Mouse (Mus musculus) central nervous system, embryonic 14 days (tissue): Measurements from ENCODE around the gene Slc34a3. TPM values are rescaled to one million over a fixed set of nuclear protein-coding genes. Genes with fewer than 3 reads are reported as not detected.

Source experiments
- polyA plus RNA-seq: library from polyadenylated mRNA; depleted of rRNA; stranded (reverse); fragments of >200 nt; gene quantifications from 2 replicates; pipeline ENCODE4 v1.2.3, GENCODE M21; 2012; rRNA removed

The Slc34a3 gene
- polyA plus RNA-seq, result not detected in 2 replicates

DNA sequence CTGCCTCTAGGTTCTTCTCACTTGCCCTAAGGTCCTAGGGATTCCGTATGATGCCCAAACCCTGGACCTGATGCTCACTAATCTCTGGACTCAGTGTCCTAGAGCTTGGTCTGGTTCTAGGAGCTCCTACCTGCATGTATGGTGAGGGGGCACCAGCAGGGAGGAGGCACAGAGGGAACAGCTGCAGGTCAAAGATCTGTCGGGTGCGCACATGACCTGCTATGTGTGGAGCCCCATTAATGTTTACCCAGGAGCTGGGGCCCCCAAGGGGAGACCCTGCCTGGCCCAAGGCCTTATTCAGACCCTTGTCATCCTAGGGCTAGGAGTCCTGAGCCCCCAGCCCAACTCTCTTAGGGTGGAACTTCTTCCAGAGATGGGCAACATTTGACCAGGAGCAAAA lies at the start of gene Slc34a3:
Slc34a3 (minus strand) TSS at position 315 of the 400 bp plus-strand sequence.

DNA sequence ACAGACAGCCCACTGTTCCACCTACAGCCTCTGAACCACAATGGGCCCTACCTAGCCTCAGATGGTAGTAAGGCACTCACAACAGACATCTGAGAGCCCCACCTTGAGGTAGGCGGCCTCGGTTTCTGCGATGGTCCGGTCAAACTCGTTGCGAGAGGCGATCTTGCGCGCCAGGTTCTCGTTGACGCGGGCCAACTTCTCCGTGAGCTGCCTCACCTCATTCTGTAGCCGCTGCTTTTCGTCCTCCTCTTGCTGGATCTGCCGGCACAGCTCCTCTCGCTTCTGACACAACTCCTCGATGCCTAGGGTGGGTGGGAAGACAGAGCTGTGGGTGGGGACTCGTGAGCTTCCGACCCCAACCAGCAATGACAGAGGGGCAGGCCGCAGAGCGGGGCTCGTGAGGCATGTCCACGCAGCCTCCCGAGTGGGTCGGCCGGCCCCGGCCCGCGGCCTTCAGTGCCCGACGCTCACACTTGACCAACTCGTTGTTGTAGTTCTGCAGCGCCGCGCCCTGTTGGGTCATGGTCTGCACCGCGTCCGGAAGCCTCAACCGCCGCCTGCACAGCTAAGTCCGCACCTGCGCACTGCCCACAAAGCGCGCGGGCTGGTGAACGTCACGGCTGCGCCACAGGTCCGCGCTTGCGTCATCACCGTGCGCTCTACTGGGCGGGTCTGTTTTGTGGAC lies 37.8 kb upstream of the Slc34a3 start, which contains the start of the genes Ssna1 and Anapc2:
Ssna1 (minus strand) TSS at position 612 of the 685 bp plus-strand sequence.
Anapc2 (plus strand) TSS at position 652 of the 685 bp plus-strand sequence.

DNA sequence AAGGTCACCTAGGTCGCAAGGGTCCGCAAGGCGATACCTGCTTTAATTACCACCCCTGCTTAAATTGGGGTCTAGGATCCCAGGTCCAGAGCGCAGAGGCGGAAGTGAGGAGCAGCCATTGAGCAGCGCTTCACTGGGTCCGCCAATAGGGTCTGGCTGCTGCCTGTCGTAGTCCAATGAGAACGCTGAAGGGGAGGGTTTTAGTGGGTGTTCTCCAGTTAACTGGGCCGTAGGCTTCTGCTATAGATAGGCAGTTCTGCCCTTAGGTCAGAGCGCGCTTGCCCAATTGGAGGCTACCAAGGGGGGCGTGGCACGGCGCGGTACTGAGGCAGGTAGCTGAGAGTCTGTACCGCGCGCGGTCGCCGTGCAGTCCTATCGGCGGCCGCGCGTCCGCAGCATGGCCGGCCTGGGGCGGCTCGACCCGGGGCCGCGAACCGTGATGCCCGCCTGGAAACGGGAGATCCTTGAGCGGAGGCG lies 28.2 kb upstream of the Slc34a3 start, which contains the start of gene Tprn:
Tprn (plus strand) TSS at position 328 of the 477 bp plus-strand sequence.

DNA sequence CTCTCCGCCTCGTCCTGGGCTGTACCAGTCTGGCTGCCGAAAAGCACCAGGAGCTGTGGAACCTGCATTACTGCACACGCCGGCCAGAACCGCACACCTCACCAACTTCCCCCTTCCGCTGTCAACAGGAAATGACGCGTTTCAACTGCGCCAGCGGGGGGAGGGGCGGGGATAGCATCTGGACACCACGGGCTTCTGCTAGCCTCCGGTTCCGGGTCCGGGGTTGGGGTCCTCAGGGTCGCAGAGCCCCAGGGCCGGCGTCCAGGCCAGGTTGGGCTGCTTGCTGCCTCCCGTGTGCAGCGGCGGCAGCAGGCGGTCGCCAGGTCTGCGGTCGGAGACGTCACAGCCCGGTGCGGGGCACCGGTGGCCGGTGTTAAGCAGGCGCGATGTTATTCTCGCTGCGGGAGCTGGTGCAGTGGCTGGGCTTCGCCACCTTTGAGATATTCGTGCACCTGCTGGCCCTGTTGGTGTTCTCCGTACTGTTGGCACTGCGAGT lies 21.2 kb upstream of the Slc34a3 start, which contains the start of gene Tmem203:
Tmem203 (plus strand) TSS at position 156 of the 496 bp plus-strand sequence.

DNA sequence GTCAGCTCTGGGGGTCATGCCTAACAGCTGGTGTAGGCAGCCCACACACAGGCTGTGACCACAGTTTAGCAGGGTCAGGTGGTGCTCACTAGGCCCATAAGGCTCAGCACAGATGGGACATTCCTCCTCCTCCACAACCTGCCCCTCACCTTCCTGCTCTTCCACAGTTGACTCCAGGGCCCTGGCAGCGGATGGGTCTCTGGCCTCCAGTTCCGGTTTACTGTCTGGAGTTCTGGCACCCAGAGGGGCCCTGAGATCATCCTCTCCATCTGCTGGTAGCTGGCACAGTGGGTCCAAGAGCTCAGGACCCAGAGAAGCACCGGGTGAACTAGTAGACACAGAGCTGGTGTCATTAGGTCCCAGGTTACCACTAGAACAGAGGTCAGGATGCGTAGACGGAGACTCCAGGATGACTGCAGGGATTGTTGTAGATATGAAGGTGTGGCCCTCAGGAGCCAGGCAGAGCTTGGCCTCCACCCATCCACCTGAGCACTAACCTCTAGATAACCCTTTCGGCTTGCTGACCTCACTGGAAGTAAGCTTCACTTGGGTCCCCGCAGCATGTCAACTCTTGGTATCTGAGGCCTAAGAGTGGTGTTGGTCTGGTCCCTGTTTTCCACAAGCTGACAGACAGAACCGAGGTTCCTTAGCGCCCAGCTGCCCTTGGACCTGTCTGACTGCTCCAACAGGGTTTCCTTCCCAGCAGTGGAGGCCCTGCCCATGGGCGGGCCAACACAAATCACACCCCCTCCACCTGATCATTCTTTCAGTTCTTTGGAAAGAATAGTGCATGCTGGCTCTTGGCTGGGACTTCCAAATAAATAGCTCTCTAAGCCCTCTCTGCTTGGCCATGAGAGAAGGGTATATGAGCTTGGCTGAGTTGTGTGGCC lies 12.3 kb upstream of the Slc34a3 start, which contains the start of gene AL732309.1:
AL732309.1 (minus strand) TSS at position 681 of the 890 bp plus-strand sequence.

DNA sequence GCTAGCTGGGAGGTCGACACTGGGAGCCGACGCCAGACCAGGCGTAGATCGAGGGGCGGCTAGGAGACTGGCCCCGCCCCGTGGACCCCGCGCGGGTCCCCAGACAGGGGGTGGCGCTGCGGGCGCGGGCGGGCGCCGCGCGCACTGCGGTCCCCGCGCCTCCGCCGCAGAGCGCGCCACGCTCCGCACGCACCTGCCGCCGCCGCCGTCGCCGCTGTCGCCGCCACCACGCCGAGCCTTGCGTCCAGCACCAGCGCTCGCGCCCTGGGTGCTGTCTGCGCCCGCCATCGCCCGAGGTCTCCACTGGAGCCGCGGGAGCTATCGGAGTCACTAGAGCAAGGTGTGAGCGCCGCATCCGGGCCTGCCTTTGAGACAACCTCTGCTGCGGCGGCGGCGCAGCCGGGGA lies 7.9 kb upstream of the Slc34a3 start, which contains the start of the genes Rnf208 and Cysrt1:
Rnf208 (plus strand) TSS at position 155 of the 406 bp plus-strand sequence.
Cysrt1 (minus strand) TSS at position 352 of the 406 bp plus-strand sequence.

DNA sequence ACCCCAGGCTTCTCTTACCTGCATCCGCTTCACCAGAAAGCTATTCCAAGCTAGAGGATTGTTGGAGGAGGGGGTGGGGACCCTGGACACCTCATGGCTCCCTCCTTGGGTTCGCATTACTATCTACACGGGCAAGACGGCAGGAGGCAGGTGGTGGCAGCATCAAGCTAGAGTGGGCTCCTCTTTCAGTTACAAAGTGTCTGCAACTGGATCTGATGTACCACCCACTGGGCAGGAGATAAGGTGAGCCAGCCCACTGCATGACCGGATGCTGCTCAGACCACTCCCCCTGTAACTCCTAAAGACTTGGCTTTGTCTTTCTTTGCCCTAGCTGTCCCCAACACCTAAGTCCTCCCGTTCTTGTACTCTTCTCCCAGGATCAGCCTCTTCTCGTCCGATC lies 2.5 kb upstream of the Slc34a3 start, which contains the start of gene Rnf224:
Rnf224 (minus strand) TSS at position 174 of the 400 bp plus-strand sequence.

DNA sequence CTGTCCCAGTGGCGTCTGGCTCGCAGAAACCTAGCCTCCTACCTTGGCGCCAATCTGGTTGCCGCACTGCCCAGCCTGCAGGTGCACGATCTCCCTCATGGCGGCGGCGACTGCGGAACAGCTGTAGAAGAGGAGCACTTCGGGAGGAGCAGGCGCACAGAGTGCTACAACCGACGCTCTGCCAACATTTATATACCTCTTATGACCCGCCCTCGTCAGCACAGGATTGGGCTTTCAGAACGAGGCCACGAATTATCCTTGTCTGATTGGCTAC lies 9.7 kb downstream of the Slc34a3 start, which contains the start of gene Tubb4b:
Tubb4b (minus strand) TSS at position 211 of the 274 bp plus-strand sequence.

DNA sequence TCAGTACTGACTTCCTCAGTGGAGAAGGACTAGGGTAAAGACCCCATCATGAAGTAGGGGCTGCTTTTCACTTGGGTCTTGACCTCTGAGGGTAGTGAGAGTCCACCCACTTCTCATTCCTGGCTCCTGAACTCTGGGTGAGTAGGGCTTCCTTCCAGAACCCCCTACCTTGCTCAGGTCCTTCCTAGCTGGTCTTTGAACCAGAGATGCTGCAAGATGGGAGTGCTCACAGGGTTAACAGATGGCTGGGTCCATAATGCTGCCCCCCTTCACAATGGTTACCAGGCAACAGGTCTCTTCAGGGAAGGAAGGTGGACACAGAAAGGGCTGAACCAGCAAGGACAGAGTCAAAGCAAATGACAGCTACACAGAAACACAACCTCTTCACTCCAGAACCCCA lies 15.7 kb downstream of the Slc34a3 start, which contains the start of gene Fam166a:
Fam166a (plus strand) TSS at position 301 of the 400 bp plus-strand sequence.

DNA sequence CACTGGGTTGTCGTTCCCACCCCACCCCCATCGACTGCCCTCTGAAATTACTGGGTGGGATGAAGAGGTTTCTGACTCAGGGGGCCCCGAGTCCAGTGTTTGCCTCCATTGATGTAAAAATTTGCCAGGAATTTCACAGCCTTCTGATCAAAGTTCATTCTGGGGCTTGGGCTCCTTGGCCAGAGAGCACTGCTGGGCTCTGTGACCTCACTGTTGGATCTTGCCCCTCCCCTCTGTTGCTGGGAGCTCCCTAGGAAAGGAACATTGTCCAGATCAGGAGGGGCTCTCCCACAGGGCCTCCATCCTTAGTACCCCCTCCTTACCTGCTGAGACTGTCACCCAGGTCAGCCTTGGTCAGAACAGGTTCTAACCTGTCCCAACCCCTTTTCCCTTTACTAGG lies 19.7 kb downstream of the Slc34a3 start, which contains the start of gene Stpg3:
Stpg3 (minus strand) TSS at position 194 of the 400 bp plus-strand sequence.

DNA sequence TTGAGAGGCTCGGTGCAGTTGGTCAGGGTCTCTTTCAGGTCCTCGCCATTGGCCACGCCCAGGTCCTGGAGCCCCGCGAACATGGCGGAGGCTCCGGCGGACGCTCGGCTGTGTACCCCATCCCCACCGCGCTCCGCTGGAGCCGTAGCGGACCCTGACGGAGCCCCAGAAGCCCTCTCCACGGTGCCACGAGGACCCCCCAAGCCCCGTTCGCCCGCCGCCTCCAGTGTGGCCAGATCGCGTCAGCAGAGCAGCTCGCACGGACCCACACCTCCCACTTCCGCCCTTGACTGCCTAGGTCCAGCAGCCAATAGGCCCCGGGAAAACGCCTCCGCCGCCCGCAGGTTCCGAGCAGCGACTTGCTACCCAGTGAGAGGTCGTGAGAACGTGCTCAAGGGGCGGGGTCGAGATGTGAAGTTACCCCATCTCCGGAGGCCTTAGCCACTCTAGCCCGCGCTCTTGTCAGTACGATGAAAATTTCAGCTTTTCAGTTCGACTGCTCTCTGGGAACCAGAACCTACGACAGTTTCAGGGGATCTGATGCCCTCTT lies 23.0 kb downstream of the Slc34a3 start, which contains the start of gene Nelfb:
Nelfb (minus strand) TSS at position 369 of the 550 bp plus-strand sequence.

DNA sequence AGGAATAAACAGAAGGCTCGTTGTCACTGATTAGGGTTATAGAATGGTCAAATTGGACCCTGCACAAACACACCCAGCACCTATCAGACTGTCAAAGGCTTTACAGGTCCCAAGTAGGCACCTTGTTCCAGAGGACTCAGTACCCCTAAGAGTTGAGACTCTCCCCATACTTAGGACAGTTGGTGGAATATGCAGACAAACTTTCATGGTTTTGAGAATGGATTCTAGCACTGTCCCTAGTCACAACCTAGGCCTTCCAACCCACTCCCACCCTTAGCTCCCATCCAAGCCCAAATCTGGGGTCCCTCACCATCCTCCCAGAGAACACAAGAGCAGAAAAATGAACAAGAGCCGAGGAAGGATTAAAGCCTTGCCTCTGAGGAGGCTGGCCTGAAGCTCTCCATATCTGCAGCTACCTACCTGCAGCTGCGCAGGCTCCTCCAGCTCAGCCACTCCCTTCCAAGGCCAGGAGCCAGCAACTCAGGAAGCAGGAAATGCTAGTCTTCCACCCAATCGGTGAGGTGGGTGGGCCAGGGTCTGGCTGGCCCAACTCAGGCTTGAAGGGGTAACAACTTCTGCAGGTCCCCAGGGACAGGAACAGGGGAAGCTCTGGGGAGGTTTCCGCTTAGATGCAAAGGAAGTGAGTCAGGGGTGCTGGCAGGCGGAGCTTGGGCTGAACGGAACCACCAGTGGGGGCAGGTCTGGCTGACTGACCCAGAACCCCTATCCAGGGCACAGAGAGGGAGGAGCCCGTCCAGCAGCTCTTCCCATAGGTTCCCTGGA lies 37.8 kb downstream of the Slc34a3 start, which contains the start of gene Tor4a:
Tor4a (minus strand) TSS at position 715 of the 783 bp plus-strand sequence.

DNA sequence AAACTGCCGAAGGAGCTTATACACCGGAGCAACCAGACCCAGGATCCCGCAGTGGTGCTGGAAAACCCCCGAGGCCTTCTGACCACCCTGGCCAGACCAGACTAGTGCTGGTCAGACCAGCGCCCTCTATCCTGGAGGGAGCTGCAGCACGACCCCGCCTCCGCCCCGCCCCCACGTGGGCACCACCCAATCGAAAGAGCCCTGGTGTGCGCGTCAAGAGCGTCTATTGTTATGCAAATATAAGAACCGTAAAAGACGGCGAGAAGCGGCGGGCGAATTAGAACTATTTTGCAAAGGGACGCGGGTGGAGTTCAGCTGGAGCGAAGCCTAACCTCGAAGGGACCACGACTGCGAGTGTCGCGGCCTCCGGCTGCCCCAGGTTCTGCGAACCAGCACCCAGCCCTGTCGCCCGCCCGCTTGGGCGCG lies 53.7 kb downstream of the Slc34a3 start, which contains the start of gene Nrarp:
Nrarp (plus strand) TSS at position 281 of the 426 bp plus-strand sequence.

Other genes starting within 250 kb of the Slc34a3 start
- 192 and 216 TPM in 2 replicates for gene Nsmf, start 180.0 kb downstream of the Slc34a3 start, polyA plus RNA-seq
- gene Entpd8, start 154.1 kb downstream of the Slc34a3 start, polyA plus RNA-seq, result 0.07 TPM in 1 of 2 replicates, not detected in the other
- gene Noxa1, start 139.2 kb downstream of the Slc34a3 start, polyA plus RNA-seq, result 0.24 TPM in 1 of 2 replicates, not detected in the other
- gene Nrarp, start 53.6 kb downstream of the Slc34a3 start, polyA plus RNA-seq, result 37.0 and 53.2 TPM in 2 replicates
- gene Tor4a, start 37.5 kb downstream of the Slc34a3 start, polyA plus RNA-seq, result 1.8 and 2.2 TPM in 2 replicates
- 79.8 and 89.6 TPM in 2 replicates for gene Nelfb, start 22.9 kb downstream of the Slc34a3 start, polyA plus RNA-seq
- gene Stpg3, start 19.7 kb downstream of the Slc34a3 start, polyA plus RNA-seq, result not detected in 2 replicates
- gene Fam166a, start 15.6 kb downstream of the Slc34a3 start, polyA plus RNA-seq, result 0.13 and 0.33 TPM in 2 replicates
- 415 and 443 TPM in 2 replicates for gene Tubb4b, start 9.7 kb downstream of the Slc34a3 start, polyA plus RNA-seq
- gene Rnf224, start 2.4 kb upstream of the Slc34a3 start, polyA plus RNA-seq, result not detected in 2 replicates
- gene Rnf208, start 7.9 kb upstream of the Slc34a3 start, polyA plus RNA-seq, result 91.0 and 95.4 TPM in 2 replicates
- gene Cysrt1, start 8.1 kb upstream of the Slc34a3 start, polyA plus RNA-seq, result 0.06 and 0.34 TPM in 2 replicates
- 16.3 and 16.9 TPM in 2 replicates for gene AL732309.1, start 12.5 kb upstream of the Slc34a3 start, polyA plus RNA-seq
- gene Tmem203, start 21.1 kb upstream of the Slc34a3 start, polyA plus RNA-seq, result 24.3 and 25.3 TPM in 2 replicates
- 9.4 and 10.5 TPM in 2 replicates for gene Tprn, start 28.3 kb upstream of the Slc34a3 start, polyA plus RNA-seq
- 122 and 127 TPM in 2 replicates for gene Ssna1, start 38.1 kb upstream of the Slc34a3 start, polyA plus RNA-seq
- 121 and 122 TPM in 2 replicates for gene Anapc2, start 38.1 kb upstream of the Slc34a3 start, polyA plus RNA-seq
- not detected in 2 replicates for gene Tmem210, start 53.8 kb upstream of the Slc34a3 start, polyA plus RNA-seq
- gene Lrrc26, start 55.6 kb upstream of the Slc34a3 start, polyA plus RNA-seq, result 0.08 TPM in 1 of 2 replicates, not detected in the other
- gene Grin1, start 84.8 kb upstream of the Slc34a3 start, polyA plus RNA-seq, result 23.9 and 26.6 TPM in 2 replicates
- 28.2 and 34.0 TPM in 2 replicates for gene Man1b1, start 98.0 kb upstream of the Slc34a3 start, polyA plus RNA-seq
- gene Dpp7, start 122.0 kb upstream of the Slc34a3 start, polyA plus RNA-seq, result 48.1 and 51.1 TPM in 2 replicates
- 4.2 and 6.0 TPM in 2 replicates for gene Uap1l1, start 131.3 kb upstream of the Slc34a3 start, polyA plus RNA-seq
- 29.5 and 39.5 TPM in 2 replicates for gene Sapcd2, start 138.0 kb upstream of the Slc34a3 start, polyA plus RNA-seq
- gene Entpd2, start 161.5 kb upstream of the Slc34a3 start, polyA plus RNA-seq, result 2.0 and 3.8 TPM in 2 replicates
- gene Npdc1, start 165.0 kb upstream of the Slc34a3 start, polyA plus RNA-seq, result 585 and 599 TPM in 2 replicates
- 0.39 and 0.44 TPM in 2 replicates for gene Fut7, start 188.9 kb upstream of the Slc34a3 start, polyA plus RNA-seq
- gene Abca2, start 194.3 kb upstream of the Slc34a3 start, polyA plus RNA-seq, result 43.4 and 48.8 TPM in 2 replicates
- 0.74 and 1.3 TPM in 2 replicates for gene Clic3, start 222.5 kb upstream of the Slc34a3 start, polyA plus RNA-seq
- 122 and 124 TPM in 2 replicates for gene Paxx, start 226.7 kb upstream of the Slc34a3 start, polyA plus RNA-seq
- 65.0 and 127 TPM in 2 replicates for gene Ptgds, start 235.7 kb upstream of the Slc34a3 start, polyA plus RNA-seq